Mouse (Mus musculus) T-cell, adult 66 days (primary cell): ENCODE measurements around the gene Aqp3. TPM values are rescaled to one million over a fixed set of nuclear protein-coding genes. Genes with fewer than 3 reads are reported as not detected.

Experiments
- total RNA-seq, 2 experiments: library from RNA; stranded (reverse); gene quantifications; 3 replicates in 1 of 2; 4 replicates in 1 of 2; pipeline ENCODE4 v1.2.4; 2023

Aqp3 gene
- 10 to 100 TPM; 59.6 to 67.0 TPM for total RNA-seq

GRCm38 (mm10) chr4:41097871-41098576, at the start of gene Aqp3:
Gene Aqp3 (minus strand): TSS chr4:41098183.

GRCm38 (mm10) chr4:41135711-41136453, 37.9 kb upstream of the Aqp3 start, which contains the start of gene Ube2r2:
Gene Ube2r2 (plus strand): TSS chr4:41135743.

GRCm38 (mm10) chr4:41124180-41124951, 26.4 kb upstream of the Aqp3 start, which contains the start of gene Nol6:
Gene Nol6 (minus strand): TSS chr4:41124455.

GRCm38 (mm10) chr4:41047524-41048271, 50.3 kb downstream of the Aqp3 start, which contains the start of gene Aqp7:
Gene Aqp7 (minus strand): TSS chr4:41048139.

Other genes with a start within 250 kb of the Aqp3 start
- 10 to 100 TPM; 81.8 to 81.9 TPM for gene B4galt1, start 244.2 kb downstream of the Aqp3 start, total RNA-seq
- not detected for gene Spink4, start 178.1 kb downstream of the Aqp3 start, total RNA-seq
- 10 to 100 TPM; 70.6 to 79.1 TPM for gene Bag1, start 149.9 kb downstream of the Aqp3 start, total RNA-seq
- gene Chmp5, start 149.8 kb downstream of the Aqp3 start, total RNA-seq = 10 to 100 TPM; 28.3 to 36.3 TPM
- 10 to 100 TPM; 93.8 to 94.6 TPM for gene Nfx1, start 127.3 kb downstream of the Aqp3 start, total RNA-seq
- not detected for gene Aqp7, start 50.0 kb downstream of the Aqp3 start, total RNA-seq
- gene Nol6, start 26.3 kb upstream of the Aqp3 start, total RNA-seq = 10 to 100 TPM; 72.5 to 81.9 TPM
- gene Ube2r2, start 37.6 kb upstream of the Aqp3 start, total RNA-seq = 10 to 100 TPM; 77.0 to 79.0 TPM
- gene Ubap2, start 177.0 kb upstream of the Aqp3 start, total RNA-seq = 10 to 100 TPM; 64.8 to 74.1 TPM
- 10 to 100 TPM; 32.4 to 37.0 TPM for gene Dcaf12, start 216.7 kb upstream of the Aqp3 start, total RNA-seq